Mouse (Mus musculus) hindbrain, postnatal 0 days (tissue): ENCODE measurements around the gene Ccdc158. TPM values are rescaled to one million over a fixed set of nuclear protein-coding genes. Genes with fewer than 3 reads are reported as not detected.

Experiments used
- ATAC-seq: fragments of 200-750 bp; cut with Nextera tagmentation; 2 replicates; pipeline ENCODE4 v1.8.0; 2017; ENCODE audit warnings: mild to moderate bottlenecking, moderate TSS enrichment, moderate library complexity
- DNase-seq: peaks from one replicate; pipeline ENCODE4 v3.0.0-alpha.2; 2015; ENCODE audit warnings: low spot score
- H3K27ac ChIP-seq: fragments of 300-500 bp; sonication (generic); 2 replicates; pipeline ENCODE4 v1.5.1; 2014; ENCODE audit warnings: mild to moderate bottlenecking
- H3K27me3 ChIP-seq: fragments of 300-500 bp; sonication (generic); 2 replicates; pipeline ENCODE4 v1.6.1; 2014; ENCODE audit warnings: low read length, mixed read lengths; ENCODE audit not compliant: insufficient read depth
- H3K36me3 ChIP-seq: fragments of 300-500 bp; sonication (generic); 2 replicates; pipeline ENCODE4 v1.6.1; 2014; ENCODE audit warnings: low read length, mixed read lengths; ENCODE audit not compliant: insufficient read depth
- H3K4me1 ChIP-seq: fragments of 300-500 bp; sonication (generic); 2 replicates; pipeline ENCODE4 v1.6.1; 2014; ENCODE audit warnings: antibody characterized with exemption, low read length, mixed read lengths; ENCODE audit not compliant: insufficient read depth
- H3K4me2 ChIP-seq: fragments of 300-500 bp; sonication (generic); 2 replicates; pipeline ENCODE4 v1.6.1; 2014; ENCODE audit warnings: low read depth, mild to moderate bottlenecking, low read length, moderate library complexity, mixed read lengths
- H3K4me3 ChIP-seq: fragments of 300-500 bp; sonication (generic); 2 replicates; pipeline ENCODE4 v1.5.1; 2014; ENCODE audit warnings: low read length
- H3K9ac ChIP-seq: fragments of 300-500 bp; sonication (generic); replicated peaks from 2 replicates; pipeline ENCODE4 v1.6.1; 2014; ENCODE audit warnings: mild to moderate bottlenecking, low read length, moderate library complexity, mixed read lengths
- H3K9me3 ChIP-seq: fragments of 300-500 bp; sonication (generic); 2 replicates; pipeline ENCODE4 v1.6.1; 2016; ENCODE audit warnings: low read length, mixed read lengths
- CTCF ChIP-seq: IDR thresholded peaks from 2 replicates; pipeline ENCODE4 v1.5.1; 2016; ENCODE audit warnings: antibody characterized with exemption, control low read depth, low read depth
- WGBS: fragments of 180-500 bp; shearing (Covaris S2); extraction: QIAGEN DNeasy Blood & Tissue Kit; methylation state at CpG from one replicate; pipeline ENCODE4 v1.1.7; 2014; 5-methylcytosine and 5-hydroxymethylcytosine counted together
- polyA plus RNA-seq: library from polyadenylated mRNA; unstranded; fragments of >200 nt; fragmentation: Nextera tagmentation; extraction: Ambion mirVana; gene quantifications from 2 replicates; pipeline ENCODE4 v1.2.1, GENCODE M21; 2015
- total RNA-seq: library from RNA; depleted of rRNA; stranded (reverse); fragments of >200 nt; gene quantifications from 2 replicates; pipeline ENCODE4 v1.2.3, GENCODE M21; 2014

Gene Ccdc158
- total and polyA plus RNA-seq, 2 experiments from 2014 or later: 0.23 to 0.26 TPM

DNA sequence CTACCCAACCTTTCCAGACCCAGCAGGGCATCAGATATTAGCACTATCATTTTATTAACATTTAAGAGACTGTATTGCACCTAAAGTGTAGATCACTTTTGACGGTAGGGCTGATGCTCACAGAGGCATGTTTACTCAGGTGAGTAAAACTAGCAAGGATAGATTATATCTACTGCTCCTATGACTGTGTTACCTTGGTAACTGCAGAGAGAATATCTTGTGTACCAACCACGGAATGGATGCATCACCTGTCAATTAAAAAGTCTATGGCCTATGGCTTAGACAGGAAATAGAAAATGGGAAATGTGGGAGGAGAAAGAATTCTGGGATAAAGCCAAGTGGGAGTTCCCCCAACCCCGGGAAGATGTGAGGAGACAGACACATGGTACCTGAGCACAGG lies 40.2 kb downstream of the Ccdc158 start:
- DNase-seq: no peak
- 77% methylated on average over 3 of the region's 3 CpGs for WGBS
- Histone ChIP-seq H3K4me1 (no peaks in the 10 kb centered on the region), H3K4me2 (no peak overlapping the region), H3K4me3 (no peak overlapping the region), H3K27ac (no peak overlapping the region), H3K36me3 (no peaks in the 10 kb centered on the region), H3K9ac (no peak overlapping the region), H3K9me3 (no peaks in the 10 kb centered on the region), H3K27me3 (no peaks in the 10 kb centered on the region)
- no peak for TF ChIP-seq CTCF
- peak; percentile 49; the same call in 1 of the 2 replicates for ATAC-seq

DNA sequence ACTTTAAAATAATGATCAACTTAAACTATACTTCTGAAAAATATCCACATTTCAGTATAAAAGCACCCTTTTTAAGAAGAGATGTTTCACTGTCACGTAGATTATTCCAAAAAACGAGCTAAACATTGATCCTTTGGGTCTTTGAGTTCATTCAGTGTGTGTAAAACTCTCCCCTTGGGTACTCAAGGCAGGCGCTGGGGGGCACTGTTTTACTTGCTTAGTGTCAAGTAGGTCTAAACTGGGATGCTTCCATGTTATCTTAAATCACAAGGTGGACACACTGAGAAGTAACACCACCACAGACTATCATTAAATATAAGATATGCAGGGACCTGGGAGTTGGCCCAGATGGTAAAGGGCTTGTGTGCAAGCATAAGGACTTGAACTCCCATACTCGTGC lies 41.5 kb downstream of the Ccdc158 start:
- no peak for ATAC-seq
- Histone ChIP-seq H3K4me3 (no peak overlapping the region), H3K27me3 (no peaks in the 10 kb centered on the region)

DNA sequence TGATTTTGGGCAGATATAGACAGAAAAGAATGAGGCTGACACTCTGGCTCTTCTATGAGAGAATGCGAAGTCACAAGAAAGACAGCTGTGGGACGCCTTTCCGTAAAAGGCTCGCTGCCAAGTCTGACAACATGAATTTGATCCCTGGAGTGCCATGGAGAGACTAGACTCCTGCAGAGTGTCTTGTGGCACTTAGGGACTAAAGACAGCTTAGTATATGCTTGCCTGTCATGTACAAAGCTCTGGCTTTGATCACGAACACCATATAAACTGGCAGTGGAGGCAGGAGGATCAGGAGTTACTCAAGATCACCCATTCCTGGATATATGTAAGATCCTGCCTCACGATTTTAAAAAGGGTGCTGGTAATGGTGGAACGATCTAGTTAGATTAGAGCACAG lies 47.2 kb downstream of the Ccdc158 start:
- Histone ChIP-seq H3K4me3 (no peak overlapping the region), H3K4me1 (no peaks in the 10 kb centered on the region), H3K27me3 (no peaks in the 10 kb centered on the region), H3K36me3 (no peaks in the 10 kb centered on the region), H3K9me3 (no peaks in the 10 kb centered on the region), H3K27ac (no peak overlapping the region), H3K9ac (no peak overlapping the region), H3K4me2 (no peak overlapping the region)
- no peak for ATAC-seq
- TF ChIP-seq CTCF: no peak
- 65% methylated on average over 7 of the region's 7 CpGs for WGBS
- DNase-seq: no peak

More for the DNA sequence above, 41.5 kb downstream of the Ccdc158 start:
- Histone ChIP-seq H3K4me2 (no peak overlapping the region), H3K9me3 (no peaks in the 10 kb centered on the region), H3K27ac (no peak overlapping the region), H3K4me1 (no peaks in the 10 kb centered on the region), H3K9ac (no peak overlapping the region), H3K36me3 (no peaks in the 10 kb centered on the region)
- no peak for DNase-seq
- 69% methylated on average over 4 of the region's 4 CpGs for WGBS
- TF ChIP-seq CTCF: no peak

GRCm38 (mm10) chr5:92621883-92622282 lies 53.2 kb downstream of the Ccdc158 start:
- DNase-seq (no peak), ATAC-seq (no peak)
- no peaks in the 10 kb centered on the region for H3K4me1 ChIP-seq
- H3K27me3 ChIP-seq: no peaks in the 10 kb centered on the region
- no peak for TF ChIP-seq CTCF
- no peaks in the 10 kb centered on the region for H3K9me3 ChIP-seq
- no peak overlapping the region for H3K4me3 ChIP-seq
- no peaks in the 10 kb centered on the region for H3K36me3 ChIP-seq
- H3K27ac ChIP-seq: no peak overlapping the region
- no peak overlapping the region for H3K4me2 ChIP-seq
- no peak overlapping the region for H3K9ac ChIP-seq
- 89% methylated on average over 5 of the region's 5 CpGs for WGBS

DNA sequence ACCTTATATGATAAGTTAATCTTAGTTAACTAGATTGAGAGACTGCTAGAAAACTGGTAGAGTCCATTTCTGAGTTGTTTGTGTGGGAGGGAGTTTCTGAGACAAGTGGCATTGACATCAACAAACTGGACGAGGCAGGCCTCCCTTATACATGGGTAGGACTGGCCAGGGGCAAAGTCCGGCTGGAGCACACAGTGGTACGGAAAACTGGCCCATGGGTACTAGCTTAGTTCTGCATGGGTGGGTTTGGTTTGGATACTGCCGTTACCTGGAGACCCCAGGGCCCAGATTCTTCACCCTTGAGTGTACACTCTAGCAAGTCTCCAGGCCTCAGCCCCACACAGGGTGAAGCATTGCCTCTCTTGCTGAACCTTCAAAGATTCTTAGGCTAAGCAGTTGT lies 62.3 kb downstream of the Ccdc158 start:
- DNase-seq (no peak), ATAC-seq (no peak)
- TF ChIP-seq CTCF: no peak
- no peaks in the 10 kb centered on the region for H3K36me3 ChIP-seq
- no peaks in the 10 kb centered on the region for H3K27me3 ChIP-seq
- no peaks in the 10 kb centered on the region for H3K9me3 ChIP-seq
- no peak overlapping the region for H3K4me2 ChIP-seq
- WGBS: 89% methylated on average over 4 of the region's 4 CpGs
- no peak overlapping the region for H3K4me3 ChIP-seq
- no peak overlapping the region for H3K27ac ChIP-seq
- H3K9ac ChIP-seq: no peak overlapping the region
- no peaks in the 10 kb centered on the region for H3K4me1 ChIP-seq

DNA sequence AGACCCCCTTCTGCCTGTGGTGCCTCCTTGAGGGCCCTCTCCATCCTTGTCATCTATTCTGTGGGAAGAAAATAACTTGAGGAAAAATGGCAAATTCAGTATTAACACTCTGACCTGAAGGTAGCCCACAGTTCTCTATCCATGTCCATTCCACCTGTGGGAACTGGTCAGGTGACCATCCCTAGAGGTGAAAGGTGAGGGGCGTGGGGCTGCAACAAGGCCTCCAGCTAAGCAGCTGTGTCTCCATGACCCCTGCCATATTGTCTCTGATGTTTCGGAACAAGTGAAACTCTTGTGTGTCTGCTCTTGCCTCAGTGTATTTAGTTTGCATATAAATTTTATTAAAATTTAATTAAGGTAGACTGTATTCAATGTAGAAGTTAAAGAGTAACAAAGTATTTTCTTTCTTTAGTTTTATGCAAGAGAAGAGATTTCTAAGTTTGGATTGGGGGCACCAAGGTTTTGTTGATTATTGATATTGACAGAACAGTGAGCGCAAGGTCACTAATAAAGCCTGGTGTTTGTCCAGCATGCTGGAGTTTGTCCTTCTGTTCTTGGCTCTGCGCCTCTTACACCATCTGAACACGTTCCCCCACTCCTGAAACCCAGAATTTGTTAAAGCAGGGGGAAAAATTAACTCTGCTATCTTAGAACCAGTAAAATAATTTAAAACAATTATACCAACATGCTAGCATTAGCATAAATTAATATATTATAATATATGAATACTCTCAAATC lies 67.4 kb downstream of the Ccdc158 start:
- Histone ChIP-seq H3K9me3 (no peaks in the 10 kb centered on the region), H3K27me3 (no peaks in the 10 kb centered on the region), H3K9ac (no peak overlapping the region), H3K27ac (no peak overlapping the region), H3K4me1 (0 out of 2 replicates have a peak, but pooled peaks cover 4% of the 10 kb centered on the region), H3K4me3 (no peak overlapping the region), H3K36me3 (no peaks in the 10 kb centered on the region), H3K4me2 (no peak overlapping the region)
- ATAC-seq (no peak), DNase-seq (no peak)
- TF ChIP-seq CTCF: no peak
- WGBS: 85% methylated on average over 5 of the region's 5 CpGs
